Mouse (Mus musculus): ENCODE results near the gene Sc5d.

The Sc5d gene

GRCm38 (mm10) chr9:42264145-42264544 is at the start of gene Sc5d:
TSS of gene Sc5d (minus strand) at chr9:42264256.
- DNase-seq, result peak; percentile 96

GRCm38 (mm10) chr9:42311311-42311710 is 47.3 kb upstream of the Sc5d start:
- DNase-seq, result no peak

- no peak for DNase-seq
Measured at GRCm38 (mm10) chr9:42303894-42304293, 39.8 kb upstream of the Sc5d start.

- no peak for DNase-seq
Measured at GRCm38 (mm10) chr9:42301082-42301633, 37.1 kb upstream of the Sc5d start.

- no peak for DNase-seq
Measured at GRCm38 (mm10) chr9:42296297-42296922, 32.4 kb upstream of the Sc5d start.

GRCm38 (mm10) chr9:42294131-42294530 is 30.1 kb upstream of the Sc5d start:
- no peak for DNase-seq

GRCm38 (mm10) chr9:42293596-42293995 is 29.5 kb upstream of the Sc5d start:
- no peak for DNase-seq

GRCm38 (mm10) chr9:42293051-42293450 is 29.0 kb upstream of the Sc5d start:
- DNase-seq, result no peak

- no peak for DNase-seq
Measured at GRCm38 (mm10) chr9:42279676-42280075, 15.6 kb upstream of the Sc5d start.

GRCm38 (mm10) chr9:42278046-42278445 is 14.0 kb upstream of the Sc5d start:
- no peak for DNase-seq

GRCm38 (mm10) chr9:42277606-42278005 is 13.6 kb upstream of the Sc5d start:
- DNase-seq, result no peak

- DNase-seq, result no peak
Measured at GRCm38 (mm10) chr9:42277162-42277561, 13.1 kb upstream of the Sc5d start.

GRCm38 (mm10) chr9:42275761-42276145 is 11.7 kb upstream of the Sc5d start:
- DNase-seq, result no peak

- no peak for DNase-seq
Measured at GRCm38 (mm10) chr9:42275027-42275760, 11.1 kb upstream of the Sc5d start.

- DNase-seq, result no peak
Measured at GRCm38 (mm10) chr9:42273682-42274296, 9.7 kb upstream of the Sc5d start.

- no peak for DNase-seq
Measured at GRCm38 (mm10) chr9:42273174-42273573, 9.1 kb upstream of the Sc5d start.

GRCm38 (mm10) chr9:42272690-42273089 is 8.6 kb upstream of the Sc5d start:
- no peak for DNase-seq

GRCm38 (mm10) chr9:42271456-42271855 is 7.4 kb upstream of the Sc5d start:
- DNase-seq, result no peak

- no peak for DNase-seq
Measured at GRCm38 (mm10) chr9:42270617-42271016, 6.6 kb upstream of the Sc5d start.

GRCm38 (mm10) chr9:42270081-42270480 is 6.0 kb upstream of the Sc5d start:
- no peak for DNase-seq

- no peak for DNase-seq
Measured at GRCm38 (mm10) chr9:42268371-42268770, 4.3 kb upstream of the Sc5d start.

GRCm38 (mm10) chr9:42265309-42265708 is 1.3 kb upstream of the Sc5d start:
- DNase-seq, result no peak

- no peak for DNase-seq
Measured at GRCm38 (mm10) chr9:42263709-42264111, 346 bp downstream of the Sc5d start.

GRCm38 (mm10) chr9:42260481-42260880 is 3.6 kb downstream of the Sc5d start:
- DNase-seq, result no peak
